Mouse (Mus musculus) thymus, postnatal 14 days (tissue): Measurements from ENCODE around the gene Kcnab1.
"Not testable (repeated sequence)": the region's sequence is repeated elsewhere in the genome, so short reads cannot be mapped to it uniquely, and the experiment has no call there.

Experiments
- DNase-seq: peaks from one replicate; pipeline ENCODE4 v3.0.0; 2021

Kcnab1 gene

GRCm38 (mm10) chr3:65372552-65372951 lies 263.4 kb downstream of the Kcnab1 start:
- no peak for DNase-seq

DNA sequence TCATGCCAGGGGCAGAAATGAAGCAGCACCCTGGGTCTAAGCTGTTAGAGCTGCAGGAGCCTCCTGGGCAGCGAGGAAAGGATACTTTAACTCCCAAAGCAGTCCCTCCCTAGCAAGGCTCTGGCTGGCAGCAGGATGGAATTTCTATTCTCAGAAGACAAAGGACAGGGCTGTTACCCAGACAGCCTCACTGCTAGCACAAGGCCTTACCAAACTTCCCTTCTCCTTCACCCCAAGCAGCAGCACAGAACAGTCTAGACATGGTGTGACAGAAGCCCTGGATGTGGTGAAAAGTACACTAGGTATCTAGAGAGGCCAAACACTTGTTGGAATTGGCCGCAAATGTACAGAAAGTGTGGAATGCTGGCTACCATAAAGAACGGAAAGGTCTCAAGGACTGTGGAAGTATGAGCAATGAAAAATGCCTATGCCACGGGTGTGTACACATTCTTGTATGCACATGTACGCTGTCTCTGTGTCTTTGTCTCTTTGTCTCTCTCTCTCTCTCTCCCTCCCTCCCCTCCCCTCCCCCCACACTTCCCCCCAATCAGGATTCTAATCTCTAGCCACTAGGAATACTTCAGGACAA lies 264.5 kb downstream of the Kcnab1 start:
- no peak for DNase-seq

GRCm38 (mm10) chr3:65374729-65375128 lies 265.5 kb downstream of the Kcnab1 start:
- no peak for DNase-seq

- no peak for DNase-seq
Measured at GRCm38 (mm10) chr3:65378724-65379123, 269.5 kb downstream of the Kcnab1 start.

DNA sequence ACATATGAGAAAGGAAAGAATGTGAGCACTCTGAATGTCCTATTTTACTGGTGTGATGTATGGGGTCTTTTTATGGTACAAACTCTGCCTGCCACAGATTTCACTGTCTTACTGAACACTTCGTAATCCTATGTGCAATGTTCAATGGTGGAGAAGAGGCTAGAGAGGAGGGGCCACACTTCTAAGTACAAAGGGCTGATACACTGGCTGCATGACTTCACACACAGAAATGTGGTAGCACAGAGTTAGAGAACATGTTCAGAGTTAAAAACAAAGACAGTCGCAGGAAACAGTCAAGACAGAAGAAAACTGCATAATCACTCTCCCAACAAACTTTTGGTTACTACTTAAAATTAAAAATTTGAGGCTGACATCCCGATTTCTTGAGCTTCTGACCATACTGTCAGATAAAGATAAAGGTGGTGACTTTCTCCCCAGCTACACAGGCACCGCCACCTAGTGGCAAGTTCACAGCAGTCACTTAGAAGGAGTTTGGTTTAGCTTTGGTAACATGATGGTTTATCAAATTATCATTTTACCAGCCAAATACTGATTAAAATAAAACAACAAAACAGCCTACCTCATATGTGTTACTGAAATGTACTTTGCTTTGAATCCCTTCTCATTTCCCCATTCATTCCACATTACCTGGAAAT lies 270.8 kb downstream of the Kcnab1 start:
- DNase-seq = peak; percentile 36

- no peak for DNase-seq
Measured at GRCm38 (mm10) chr3:65381094-65381493, 271.9 kb downstream of the Kcnab1 start.

DNA sequence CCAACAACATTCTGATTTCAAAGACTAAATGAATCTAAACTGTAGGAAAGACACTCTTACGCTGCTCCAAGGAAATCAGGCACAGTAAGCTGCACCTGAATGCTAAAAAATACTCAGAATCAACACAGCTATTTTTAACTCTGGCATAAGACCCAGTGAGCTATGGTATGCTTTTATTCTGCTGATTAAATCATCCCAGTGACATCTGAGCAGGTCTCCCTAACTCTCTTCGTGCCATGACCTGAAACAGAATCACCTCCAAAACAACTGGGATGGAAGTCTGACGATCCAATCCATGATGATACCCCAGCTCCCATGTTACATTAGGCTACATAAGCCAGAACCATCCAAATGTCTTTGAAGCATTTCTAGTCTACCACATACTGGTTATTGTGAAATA lies 275.2 kb downstream of the Kcnab1 start:
- no peak for DNase-seq

GRCm38 (mm10) chr3:65385771-65386170 lies 276.6 kb downstream of the Kcnab1 start:
- DNase-seq = no peak

GRCm38 (mm10) chr3:65391222-65391783 lies 282.1 kb downstream of the Kcnab1 start:
- no peak for DNase-seq

DNA sequence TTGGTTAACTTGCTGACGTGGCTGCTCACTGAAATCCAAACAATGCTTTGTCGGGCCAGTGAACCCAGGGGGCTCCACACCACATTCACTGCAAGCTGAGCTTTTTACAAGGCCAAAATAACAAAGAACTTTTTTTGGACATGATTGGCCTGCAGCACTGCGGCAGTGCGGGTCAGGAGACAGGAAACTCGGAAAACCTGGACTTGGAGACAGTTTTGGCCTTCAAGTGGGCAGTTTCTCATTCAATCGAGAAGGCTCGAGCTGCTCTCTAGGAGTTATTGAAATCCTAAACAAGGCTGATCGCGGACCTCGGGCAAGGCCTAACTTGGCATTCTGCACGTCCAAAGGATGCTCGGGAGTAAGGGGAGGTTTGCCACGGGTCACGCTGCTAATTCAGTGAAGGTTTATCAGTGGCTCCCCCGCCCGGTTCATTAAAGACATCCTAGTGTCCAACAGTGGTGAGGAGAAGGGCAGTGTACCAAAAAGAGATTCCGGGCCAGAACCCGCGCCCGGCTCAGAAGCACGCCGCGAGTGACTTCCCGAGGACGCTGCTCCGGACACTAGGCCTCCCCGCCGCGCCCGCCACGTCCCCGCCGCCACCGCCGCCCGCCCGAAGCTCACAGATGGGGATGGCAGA lies 282.7 kb downstream of the Kcnab1 start:
- peak; percentile 21 for DNase-seq

DNA sequence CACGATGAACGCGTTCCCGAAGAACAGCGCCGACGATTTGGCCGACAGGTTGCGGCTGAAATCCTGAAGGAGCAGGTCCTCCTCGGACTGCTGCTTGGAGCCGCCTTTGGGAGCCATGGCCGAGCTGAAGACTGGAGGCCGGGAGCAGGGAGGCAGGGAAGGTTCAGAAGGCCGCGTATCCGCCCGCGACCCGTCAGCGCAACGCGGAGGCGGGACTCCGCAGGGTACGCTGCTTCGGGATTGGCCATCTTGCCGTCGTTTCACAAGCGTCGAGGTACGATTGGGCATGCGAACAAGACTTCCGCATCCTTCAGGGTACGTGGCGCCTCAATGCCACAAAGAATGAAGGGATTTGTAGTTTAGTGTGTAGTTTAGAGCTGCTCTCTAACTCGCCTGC lies 283.2 kb downstream of the Kcnab1 start, which contains the start of gene Ssr3:
Gene Ssr3 (minus strand): TSS at position 203 of the 397 bp plus-strand sequence.
- DNase-seq = peak; percentile 96

DNA sequence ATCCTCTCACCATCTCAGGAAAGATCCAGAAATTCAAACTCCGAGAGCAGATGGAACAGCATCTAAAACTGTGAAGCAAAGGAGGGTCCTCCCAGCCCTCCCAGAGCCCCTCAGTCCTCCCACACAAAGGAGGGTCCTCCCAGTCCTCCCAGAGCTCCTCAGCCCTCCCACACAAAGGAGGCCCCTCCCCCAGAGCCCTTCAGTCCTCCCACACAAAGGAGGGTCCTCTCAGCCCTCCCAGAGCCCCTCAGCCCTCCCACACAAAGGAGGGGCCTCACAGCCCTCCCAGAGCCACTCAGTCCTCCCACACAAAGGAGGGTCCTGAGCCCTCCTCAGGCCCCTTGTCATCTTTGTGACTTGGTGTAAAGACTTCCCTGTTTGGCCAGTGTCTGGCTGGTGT lies 285.9 kb downstream of the Kcnab1 start:
- not testable (repeated sequence) for DNase-seq

- no peak for DNase-seq
Measured at GRCm38 (mm10) chr3:65396835-65397504, 287.8 kb downstream of the Kcnab1 start.

DNA sequence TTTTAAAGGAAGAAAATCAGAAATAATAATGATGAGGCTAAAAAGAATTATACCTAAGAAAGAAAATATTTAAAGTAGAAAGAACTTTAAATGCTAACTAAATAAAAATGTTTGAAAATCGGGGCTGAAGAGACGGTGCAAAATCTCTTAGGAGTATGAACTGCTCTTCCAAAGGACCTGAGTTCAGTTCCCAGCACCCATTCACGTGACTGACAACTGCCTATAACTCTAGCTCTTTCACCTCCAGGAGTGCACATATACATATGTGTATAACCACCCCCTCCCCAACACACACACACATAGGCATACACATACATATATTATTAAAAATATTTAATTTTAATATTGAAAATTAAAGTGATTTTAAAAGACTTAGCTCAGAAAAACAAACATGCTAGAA lies 288.4 kb downstream of the Kcnab1 start:
- no peak for DNase-seq

DNA sequence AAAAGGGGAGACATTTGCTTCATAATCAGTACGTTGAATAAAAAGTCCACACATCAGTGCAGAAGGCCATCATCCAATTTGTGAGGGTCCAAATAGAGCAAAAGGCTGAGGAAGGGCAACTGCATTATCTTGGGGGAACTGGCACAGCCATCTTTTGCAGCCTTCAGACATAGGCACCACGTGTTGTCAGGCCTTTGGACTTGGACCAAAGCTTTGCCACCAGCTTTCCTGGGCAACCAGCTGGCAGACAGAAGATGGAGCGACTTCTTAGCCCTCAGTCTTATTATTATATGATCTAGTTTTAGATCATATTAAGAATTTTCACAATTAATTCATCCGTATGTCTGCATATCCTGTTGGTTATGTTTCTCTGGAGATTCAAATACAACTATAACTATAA lies 296.6 kb downstream of the Kcnab1 start:
- no peak for DNase-seq

- no peak for DNase-seq
Measured at GRCm38 (mm10) chr3:65407891-65408290, 298.7 kb downstream of the Kcnab1 start.

- no peak for DNase-seq
Measured at GRCm38 (mm10) chr3:65416571-65416970, 307.4 kb downstream of the Kcnab1 start.

GRCm38 (mm10) chr3:65417913-65418594 lies 308.9 kb downstream of the Kcnab1 start:
- DNase-seq = no peak

GRCm38 (mm10) chr3:65419706-65420105 lies 310.5 kb downstream of the Kcnab1 start:
- DNase-seq = no peak
